Mouse (Mus musculus) CH12.LX (cell line): ENCODE results near the gene Ptgr2. TPM values are rescaled to one million over a fixed set of nuclear protein-coding genes. Genes with fewer than 3 reads are reported as not detected.

ENCODE experiments used
- DNase-seq: peaks from one replicate; pipeline ENCODE4 v3.0.0-alpha.2; 2013; ENCODE audit errors: extremely low read depth
- H3K27ac ChIP-seq: 2 replicates; pipeline ENCODE4 v1.5.1; 2012; ENCODE audit warnings: low read depth, mild to moderate bottlenecking, control low read depth, moderate library complexity; ENCODE audit not compliant: insufficient read depth
- H3K27me3 ChIP-seq: replicated peaks from 2 replicates; pipeline ENCODE3; 2012; ENCODE audit warnings: inconsistent platforms
- H3K36me3 ChIP-seq, 2 experiments: replicated peaks in 1 of 2; 2 replicates each; pipeline versions ENCODE3 to v1.6.1; 2012; ENCODE audit warnings: inconsistent platforms in 1 of 2, low read length in 1 of 2, mild to moderate bottlenecking in 1 of 2, mixed read lengths in 1 of 2, moderate library complexity in 1 of 2; ENCODE audit not compliant: control insufficient read depth in 1 of 2, insufficient read depth in 1 of 2
- H3K4me1 ChIP-seq, 2 experiments: 2 replicates each; pipeline ENCODE4 v1.6.1; 2012; ENCODE audit warnings: inconsistent platforms in 1 of 2, moderate library complexity in 1 of 2; ENCODE audit not compliant: insufficient read depth in 2 of 2, control insufficient read depth in 1 of 2
- H3K4me2 ChIP-seq: 2 replicates; pipeline ENCODE4 v1.6.1; 2012; ENCODE audit warnings: low read depth, mild to moderate bottlenecking, control low read depth; ENCODE audit not compliant: poor library complexity, insufficient read depth, severe bottlenecking
- H3K4me3 ChIP-seq, 3 experiments: fragments of 150-350 bp in 1 of 3; sonication (generic) in 1 of 3; replicated peaks in 1 of 3; 2 replicates each; pipeline versions ENCODE3 to v1.5.1; 2011 to 2012; ENCODE audit warnings: low read depth in 2 of 3, low read length in 2 of 3, mild to moderate bottlenecking in 2 of 3, moderate library complexity in 2 of 3, control low read depth in 1 of 3, improper control_type of control experiment in 1 of 3, inconsistent platforms in 1 of 3, mixed read lengths in 1 of 3; ENCODE audit not compliant: poor library complexity in 1 of 3
- H3K79me2 ChIP-seq: replicated peaks from 2 replicates; pipeline ENCODE4 v1.6.1; 2012; ENCODE audit warnings: mild to moderate bottlenecking, moderate library complexity; ENCODE audit not compliant: control insufficient read depth, poor library complexity, insufficient read depth, severe bottlenecking; ENCODE audit errors: extremely low read depth
- H3K9ac ChIP-seq: 2 replicates; pipeline ENCODE4 v1.6.1; 2012; ENCODE audit warnings: low read depth, mild to moderate bottlenecking, control low read depth, moderate library complexity; ENCODE audit not compliant: insufficient read depth
- H3K9me3 ChIP-seq: replicated peaks from 2 replicates; pipeline ENCODE3; 2012; ENCODE audit warnings: low read length, inconsistent platforms, mixed read lengths
- BHLHE40 ChIP-seq: IDR thresholded peaks from 2 replicates; pipeline ENCODE4 v1.6.1; 2011; ENCODE audit warnings: mild to moderate bottlenecking, low read depth, low read length, improper control_type of control experiment
- CHD1 ChIP-seq: IDR thresholded peaks from 2 replicates; pipeline ENCODE4 v1.6.1; 2012; ENCODE audit warnings: low read depth, low read length, improper control_type of control experiment, inconsistent platforms
- CTCF ChIP-seq, 2 experiments: IDR thresholded peaks in 1 of 2; conservative IDR thresholded peaks in 1 of 2; 2 replicates each; pipeline ENCODE4 v1.5.1; 2011 to 2012; ENCODE audit warnings: low read depth in 2 of 2, low read length in 2 of 2, improper control_type of control experiment in 1 of 2, inconsistent platforms in 1 of 2, mild to moderate bottlenecking in 1 of 2, moderate library complexity in 1 of 2
- E2F4 ChIP-seq: IDR thresholded peaks from 2 replicates; pipeline ENCODE4 v1.6.1; 2011; ENCODE audit warnings: low read depth, low read length, improper control_type of control experiment; ENCODE audit not compliant: insufficient replicate concordance
- ELF1 ChIP-seq: IDR thresholded peaks from 2 replicates; pipeline ENCODE4 v1.6.1; 2014; ENCODE audit warnings: low read depth, mild to moderate bottlenecking, inconsistent platforms, low read length, improper control_type of control experiment
- HCFC1 ChIP-seq: IDR thresholded peaks from 2 replicates; pipeline ENCODE4 v1.6.1; 2012; ENCODE audit warnings: low read depth, mild to moderate bottlenecking, inconsistent platforms, low read length, improper control_type of control experiment
- JUND ChIP-seq: conservative IDR thresholded peaks from 2 replicates; pipeline ENCODE4 v1.6.1; 2011; ENCODE audit warnings: low read depth, low read length, improper control_type of control experiment
- KAT2A ChIP-seq: IDR thresholded peaks from 2 replicates; pipeline ENCODE4 v1.6.1; 2012; ENCODE audit warnings: low read length, improper control_type of control experiment, inconsistent platforms; ENCODE audit not compliant: insufficient replicate concordance
- MAX ChIP-seq: IDR thresholded peaks from 2 replicates; pipeline ENCODE4 v1.6.1; 2011; ENCODE audit warnings: low read length, improper control_type of control experiment
- MEF2A ChIP-seq: IDR thresholded peaks from 2 replicates; pipeline ENCODE4 v1.6.1; 2014; ENCODE audit warnings: low read depth, mild to moderate bottlenecking, inconsistent platforms, low read length, improper control_type of control experiment, borderline replicate concordance
- MXI1 ChIP-seq: IDR thresholded peaks from 2 replicates; pipeline ENCODE4 v1.6.1; 2011; ENCODE audit warnings: mild to moderate bottlenecking, low read depth, low read length, improper control_type of control experiment
- MYC ChIP-seq: IDR thresholded peaks from 2 replicates; pipeline ENCODE4 v1.6.1; 2011; ENCODE audit warnings: low read depth, mild to moderate bottlenecking, improper control_type of control experiment, low read length
- NELFE ChIP-seq: IDR thresholded peaks from 2 replicates; pipeline ENCODE4 v1.6.1; 2011; ENCODE audit warnings: low read depth, low read length, improper control_type of control experiment
- NRF1 ChIP-seq: IDR thresholded peaks from 2 replicates; pipeline ENCODE4 v1.6.1; 2014; ENCODE audit warnings: low read depth, mild to moderate bottlenecking, inconsistent platforms, low read length, improper control_type of control experiment, moderate library complexity
- RAD21 ChIP-seq: IDR thresholded peaks from 2 replicates; pipeline ENCODE4 v1.6.1; 2011; ENCODE audit warnings: low read depth, mild to moderate bottlenecking, low read length, improper control_type of control experiment, moderate library complexity
- RCOR1 ChIP-seq: conservative IDR thresholded peaks from 2 replicates; pipeline ENCODE4 v1.6.1; 2012; ENCODE audit warnings: low read depth, mild to moderate bottlenecking, inconsistent platforms, low read length, improper control_type of control experiment
- SMC3 ChIP-seq: IDR thresholded peaks from 2 replicates; pipeline ENCODE4 v1.6.1; 2011; ENCODE audit warnings: low read depth, low read length, improper control_type of control experiment
- TBP ChIP-seq: conservative IDR thresholded peaks from 2 replicates; pipeline ENCODE4 v1.6.1; 2011; ENCODE audit warnings: low read depth, low read length, improper control_type of control experiment
- UBTF ChIP-seq: IDR thresholded peaks from 2 replicates; pipeline ENCODE4 v1.6.1; 2012; ENCODE audit warnings: low read depth, mild to moderate bottlenecking, inconsistent platforms, low read length, improper control_type of control experiment, moderate library complexity
- USF1 ChIP-seq: IDR thresholded peaks from 2 replicates; pipeline ENCODE4 v1.6.1; 2014; ENCODE audit warnings: low read depth, mild to moderate bottlenecking, inconsistent platforms, low read length, improper control_type of control experiment
- ZMIZ1 ChIP-seq: IDR thresholded peaks from 2 replicates; pipeline ENCODE4 v1.6.1; 2012; ENCODE audit warnings: low read depth, mild to moderate bottlenecking, inconsistent platforms, low read length, improper control_type of control experiment
- ZNF384 ChIP-seq: IDR thresholded peaks from 2 replicates; pipeline ENCODE4 v1.6.1; 2012; ENCODE audit warnings: low read depth, low read length, improper control_type of control experiment, inconsistent platforms
- dilution Hi-C: fragments of 300-500 bp; cut with MboI; formaldehyde crosslinking; loops from 2 replicates; pipeline ENCODE4 v1.14.3; 2020; ENCODE audit warnings: low sequenced_read_pairs; ENCODE audit not compliant: extremely low pct_unique_long_range_greater_than_20kb, extremely low pct_ligation_motif_present
- in situ Hi-C: fragments of 300-500 bp; cut with MboI; formaldehyde crosslinking; loops from 3 replicates; pipeline ENCODE4 v1.14.3; 2019; ENCODE audit warnings: low sequenced_read_pairs, low pct_ligation_motif_present, low pct_unique_long_range_greater_than_20kb, mixed read lengths
- polyA plus RNA-seq: library from polyadenylated mRNA; unstranded; fragments of >175 nt; gene quantifications from 2 replicates; pipeline ENCODE4 v1.2.1, GENCODE M21; 2012; ENCODE audit warnings: low read depth; ENCODE audit not compliant: insufficient read length
- total RNA-seq, 2 experiments: library from RNA; depleted of rRNA; stranded (reverse); fragments of 300-350 nt in 1 of 2; fragments of >200 nt in 1 of 2; gene quantifications; 2 replicates each; pipeline ENCODE4 v1.2.3; 2012 to 2014

The Ptgr2 gene
- total and polyA plus RNA-seq, 3 experiments, result 46.0 to 47.1 (median 47.1) TPM

DNA sequence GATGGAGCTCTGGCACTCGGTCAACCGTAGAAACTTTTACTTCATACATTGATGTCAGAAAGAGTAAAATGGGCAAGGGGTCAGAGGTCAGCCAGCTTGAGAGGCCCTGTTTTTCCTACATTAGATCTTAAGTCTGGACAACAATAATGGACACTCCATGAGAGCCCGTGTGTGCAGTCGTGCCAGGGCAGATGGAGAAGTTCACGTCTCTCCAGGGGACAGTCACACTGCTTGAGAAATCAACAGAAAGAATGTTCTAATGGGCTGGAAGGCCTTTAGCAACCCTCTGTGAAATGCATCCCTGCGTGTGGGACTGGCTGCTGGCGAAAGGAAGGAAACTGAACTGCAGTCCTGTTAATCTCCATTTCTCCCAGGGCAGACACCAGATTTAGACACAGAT, 24.7 kb upstream of the Ptgr2 start:
- no peak for TF ChIP-seq MAX
- no peak for TF ChIP-seq USF1
- no peak for TF ChIP-seq RCOR1
- TF ChIP-seq SMC3, result no peak
- TF ChIP-seq, all 38 proteins: peak for 0
- Histone ChIP-seq H3K4me2 (no peak overlapping the region), H3K36me3 (no peaks in the 10 kb centered on the region), H3K27me3 (no peaks in the 10 kb centered on the region), H3K9me3 (peaks cover 8% of the 10 kb centered on the region), H3K4me3 (no peak overlapping the region), H3K27ac (no peak overlapping the region), H3K79me2 (no peaks in the 10 kb centered on the region), H3K9ac (no peak overlapping the region), H3K4me1 (peaks cover 0 to 7% of the 10 kb centered on the region in 2 experiments; a peak in 2 of 4 replicates)
- in situ Hi-C loops (loop anchor here (25.0 kb wide), 1 partner anchor 298 kb away; the partner anchor contains the start of gene Riox1), dilution Hi-C loops (no loop called here)
- no peak for DNase-seq

- H3K9ac ChIP-seq, result no peak overlapping the region
- H3K4me1 ChIP-seq, result peaks cover 3 to 10% of the 10 kb centered on the region in 2 experiments; a peak in 3 of 4 replicates
- H3K79me2 ChIP-seq, result no peaks in the 10 kb centered on the region
- no peak overlapping the region for H3K4me2 ChIP-seq
- DNase-seq, result no peak
- H3K36me3 ChIP-seq, result no peaks in the 10 kb centered on the region
- H3K27me3 ChIP-seq, result no peaks in the 10 kb centered on the region
- no peak for TF ChIP-seq E2F4
- no peak for TF ChIP-seq MEF2A
- no peak for TF ChIP-seq TBP
- no peak for TF ChIP-seq NELFE
- TF ChIP-seq ELF1, result no peak
- no peak for TF ChIP-seq JUND
- TF ChIP-seq RAD21, result no peak
- no peak for TF ChIP-seq MXI1
- TF ChIP-seq CHD1, result no peak
- TF ChIP-seq, all 38 proteins: peak for 0
- Histone ChIP-seq H3K9me3 (peaks cover 3% of the 10 kb centered on the region), H3K4me3 (no peak overlapping the region), H3K27ac (no peak overlapping the region)
- dilution Hi-C loops, result no loop called here
- in situ Hi-C loops, result loop anchor here (25.0 kb wide), 1 partner anchor 305 kb away; the partner anchor contains the start of gene Riox1
These were observed 17.8 kb upstream of the Ptgr2 start for GRCm38 (mm10) chr12:84267264-84267663.

GRCm38 (mm10) chr12:84273366-84273765, 11.7 kb upstream of the Ptgr2 start:
- no peaks in the 10 kb centered on the region for H3K79me2 ChIP-seq
- H3K9me3 ChIP-seq, result peaks cover 4% of the 10 kb centered on the region
- no peaks in the 10 kb centered on the region for H3K27me3 ChIP-seq
- DNase-seq, result no peak
- dilution Hi-C loops, result no loop called here
- no peaks in the 10 kb centered on the region for H3K4me1 ChIP-seq
- no peak overlapping the region for H3K27ac ChIP-seq
- H3K4me2 ChIP-seq, result no peak overlapping the region
- no peak overlapping the region for H3K4me3 ChIP-seq
- TF ChIP-seq HCFC1 (no peak), CTCF (conservative IDR thresholded peaks at IDR 0.05 in 1 of 2, IDR thresholded peaks at IDR 0.05 in 1 of 2; ENCODE audit: low read depth in 2 of 2, low read length in 2 of 2) (no peak), RAD21 (no peak), NRF1 (no peak), ZNF384 (no peak), MYC (no peak), KAT2A (no peak), JUND (no peak), UBTF (no peak), ZMIZ1 (no peak), BHLHE40 (no peak)
- no peaks in the 10 kb centered on the region for H3K36me3 ChIP-seq
- H3K9ac ChIP-seq, result no peak overlapping the region
- in situ Hi-C loops, result loop anchor here (25.0 kb wide), 1 partner anchor 311 kb away; the partner anchor contains the start of gene Riox1
